Mouse (Mus musculus) liver, embryonic 14.5 days (tissue): ENCODE measurements at regions not wholly inside any gene's neighbourhood (a gene's known extent, or its start where the extent isn't known, plus 50 kb on each side); places are given as distances from the start of the nearest gene placed in this dataset.

Source experiments
- ATAC-seq: fragments of 200-750 bp; cut with Nextera tagmentation; 2 replicates; pipeline ENCODE4 v1.8.0; 2017; ENCODE audit warnings: moderate number of reproducible peaks, mild to moderate bottlenecking, moderate library complexity; ENCODE audit not compliant: insufficient read depth
- DNase-seq, 3 experiments: peaks; one replicate each; pipeline ENCODE4 v3.0.0-alpha.2; 2012 to 2013; ENCODE audit warnings: low read depth in 3 of 3, low spot score in 3 of 3
- H3K27ac ChIP-seq: fragments of 300-500 bp; sonication (generic); 2 replicates; pipeline ENCODE4 v1.5.1; 2014; ENCODE audit warnings: moderate library complexity, mild to moderate bottlenecking, control low read depth, inconsistent platforms
- H3K27me3 ChIP-seq: fragments of 300-500 bp; sonication (generic); 2 replicates; pipeline ENCODE4 v1.6.1; 2014; ENCODE audit warnings: mild to moderate bottlenecking, low read length, moderate library complexity; ENCODE audit not compliant: control insufficient read depth, insufficient read depth
- H3K36me3 ChIP-seq: fragments of 300-500 bp; sonication (generic); replicated peaks from 2 replicates; pipeline ENCODE4 v1.6.1; 2014; ENCODE audit warnings: low read depth; ENCODE audit not compliant: control insufficient read depth, insufficient read depth
- H3K4me1 ChIP-seq, 2 experiments: fragments of 200-500 bp in 1 of 2; fragments of 300-500 bp in 1 of 2; sonication (generic) in 1 of 2; replicated peaks; 2 replicates each; pipeline ENCODE4 v1.6.1; 2012 to 2014; ENCODE audit warnings: antibody characterized with exemption in 1 of 2, inconsistent platforms in 1 of 2, low read length in 1 of 2; ENCODE audit not compliant: control insufficient read depth in 2 of 2, insufficient read depth in 2 of 2
- H3K4me2 ChIP-seq: fragments of 300-500 bp; sonication (generic); 2 replicates; pipeline ENCODE4 v1.6.1; 2014; ENCODE audit warnings: low read depth, mild to moderate bottlenecking, control low read depth, moderate library complexity
- H3K4me3 ChIP-seq, 2 experiments: fragments of 200-500 bp in 1 of 2; fragments of 300-500 bp in 1 of 2; sonication (generic) in 1 of 2; 2 replicates each; pipeline ENCODE4 v1.5.1; 2012 to 2014; ENCODE audit warnings: low read depth in 2 of 2, low read length in 2 of 2, mild to moderate bottlenecking in 2 of 2, control low read depth in 1 of 2, inconsistent platforms in 1 of 2, moderate library complexity in 1 of 2; ENCODE audit not compliant: insufficient read depth in 1 of 2
- H3K9ac ChIP-seq: fragments of 300-500 bp; sonication (generic); replicated peaks from 2 replicates; pipeline ENCODE4 v1.6.1; 2014; ENCODE audit warnings: mild to moderate bottlenecking, control low read depth, moderate library complexity
- H3K9me3 ChIP-seq: fragments of 300-500 bp; sonication (generic); 2 replicates; pipeline ENCODE4 v1.6.1; 2016; ENCODE audit warnings: low read length, mixed read lengths; ENCODE audit not compliant: control insufficient read depth
- CTCF ChIP-seq: IDR thresholded peaks from 2 replicates; pipeline ENCODE4 v1.5.1; 2016; ENCODE audit warnings: antibody characterized with exemption, low read depth, control low read depth
- EP300 ChIP-seq: IDR thresholded peaks from 2 replicates; pipeline ENCODE4 v1.6.1; 2016; ENCODE audit warnings: antibody characterized with exemption, low read depth
- WGBS: fragments of 180-500 bp; shearing (Covaris S2); extraction: QIAGEN DNeasy Blood & Tissue Kit; methylation state at CpG from one replicate; pipeline ENCODE4 v1.1.7; 2014; ENCODE audit not compliant: insufficient replicate concordance; 5-methylcytosine and 5-hydroxymethylcytosine counted together

GRCm38 (mm10) chr4:131614434-131614833 lies 223.7 kb downstream of the Ptpru start:
- Histone ChIP-seq H3K27ac (no peak overlapping the region), H3K4me3 (no peak overlapping the region), H3K4me2 (no peak overlapping the region), H3K9me3 (no peaks in the 10 kb centered on the region), H3K4me1 (no peaks in the 10 kb centered on the region), H3K27me3 (no peaks in the 10 kb centered on the region), H3K36me3 (no peaks in the 10 kb centered on the region), H3K9ac (no peak overlapping the region)
- DNase-seq (no peak), ATAC-seq (no peak)
- 55% methylated on average over 8 of the region's 8 CpGs for WGBS
- no peak for TF ChIP-seq EP300
- no peak for TF ChIP-seq CTCF

- ATAC-seq: no peak
- DNase-seq: no peak
- WGBS: 58% methylated on average over 12 of the region's 12 CpGs
- Histone ChIP-seq H3K36me3 (no peaks in the 10 kb centered on the region), H3K27ac (no peak overlapping the region), H3K4me1 (no peaks in the 10 kb centered on the region), H3K4me3 (no peak overlapping the region), H3K9me3 (no peaks in the 10 kb centered on the region), H3K4me2 (no peak overlapping the region), H3K27me3 (no peaks in the 10 kb centered on the region), H3K9ac (no peak overlapping the region)
- TF ChIP-seq EP300: no peak
- TF ChIP-seq CTCF: no peak
Measured at GRCm38 (mm10) chr4:131615587-131615986, 222.5 kb downstream of the Ptpru start.

- Histone ChIP-seq H3K27me3 (no peaks in the 10 kb centered on the region), H3K36me3 (no peaks in the 10 kb centered on the region), H3K9me3 (no peaks in the 10 kb centered on the region), H3K4me1 (no peaks in the 10 kb centered on the region), H3K4me3 (no peak overlapping the region), H3K27ac (no peak overlapping the region), H3K9ac (no peak overlapping the region), H3K4me2 (no peak overlapping the region)
- DNase-seq (no peak), ATAC-seq (no peak)
- WGBS: 44% methylated on average over 5 of the region's 5 CpGs
- no peak for TF ChIP-seq CTCF
- TF ChIP-seq EP300: no peak
Measured at GRCm38 (mm10) chr4:131638105-131638504, 200.0 kb downstream of the Ptpru start.

- DNase-seq (no peak), ATAC-seq (no peak)
- Histone ChIP-seq H3K4me3 (no peak overlapping the region), H3K27me3 (no peaks in the 10 kb centered on the region), H3K9me3 (no peaks in the 10 kb centered on the region), H3K9ac (no peak overlapping the region), H3K4me1 (no peaks in the 10 kb centered on the region), H3K4me2 (no peak overlapping the region), H3K36me3 (no peaks in the 10 kb centered on the region), H3K27ac (no peak overlapping the region)
- WGBS: 49% methylated on average over 8 of the region's 8 CpGs
- TF ChIP-seq CTCF (no peak), EP300 (no peak)
Measured at GRCm38 (mm10) chr4:131656034-131656433, 182.1 kb downstream of the Ptpru start.

GRCm38 (mm10) chr4:131657922-131658321 lies 180.2 kb downstream of the Ptpru start:
- Histone ChIP-seq H3K27ac (no peak overlapping the region), H3K27me3 (no peaks in the 10 kb centered on the region), H3K4me2 (no peak overlapping the region), H3K9ac (no peak overlapping the region), H3K4me3 (no peak overlapping the region), H3K4me1 (no peaks in the 10 kb centered on the region), H3K36me3 (no peaks in the 10 kb centered on the region), H3K9me3 (no peaks in the 10 kb centered on the region)
- no peak for DNase-seq
- 28% methylated on average over 10 of the region's 10 CpGs for WGBS
- ATAC-seq: no peak
- TF ChIP-seq CTCF (no peak), EP300 (no peak)

GRCm38 (mm10) chr4:131660931-131661330 lies 177.2 kb downstream of the Ptpru start:
- Histone ChIP-seq H3K9ac (no peak overlapping the region), H3K27ac (no peak overlapping the region), H3K36me3 (no peaks in the 10 kb centered on the region), H3K4me3 (no peak overlapping the region), H3K4me2 (no peak overlapping the region), H3K4me1 (no peaks in the 10 kb centered on the region), H3K27me3 (no peaks in the 10 kb centered on the region), H3K9me3 (no peaks in the 10 kb centered on the region)
- 59% methylated on average over 2 of the region's 2 CpGs for WGBS
- no peak for ATAC-seq
- TF ChIP-seq CTCF (no peak), EP300 (no peak)
- no peak for DNase-seq
